Mouse (Mus musculus) kidney, adult 2 months (tissue): Measurements from ENCODE around the gene Itga2.

Experiments used
- CTCF ChIP-seq: fragments of 200-500 bp; conservative IDR thresholded peaks from 2 replicates; pipeline ENCODE4 v1.5.1; 2011; ENCODE audit warnings: low read depth, mild to moderate bottlenecking, control low read depth, low read length, moderate library complexity, mixed read lengths; ENCODE audit not compliant: insufficient read depth, insufficient read length
- POLR2A ChIP-seq: fragments of 200-500 bp; IDR thresholded peaks from one replicate; pipeline ENCODE4 v1.6.1; 2011; ENCODE audit warnings: low read depth, low read length, control low read depth

DNA sequence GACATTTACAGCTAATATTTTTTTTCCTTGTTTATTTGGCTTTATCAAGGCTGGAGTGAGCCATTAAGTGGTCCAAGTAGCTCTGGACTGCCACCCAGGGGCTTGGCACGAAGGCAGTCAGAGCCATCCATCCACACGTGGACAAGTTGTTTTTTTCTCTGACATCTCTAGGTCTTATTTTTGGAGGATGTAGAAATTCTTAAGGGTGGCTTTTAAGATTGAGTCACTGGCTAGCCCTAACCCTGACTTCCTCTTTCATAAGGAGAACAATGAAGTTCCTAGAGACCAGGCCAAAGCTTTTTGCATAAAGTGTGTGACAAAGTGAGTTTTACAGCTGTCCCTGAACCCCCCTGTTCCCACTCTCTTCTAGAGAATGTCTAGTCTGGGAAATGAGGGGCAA, 97.3 kb downstream of the Itga2 start:
- no peak for TF ChIP-seq POLR2A
- TF ChIP-seq CTCF: no peak
